Mouse (Mus musculus) testis, adult 2 months (tissue): ENCODE results near the gene Zbtb37.

Experiments used
- CTCF ChIP-seq: fragments of 200-500 bp; IDR thresholded peaks from 2 replicates; pipeline ENCODE4 v1.5.1; 2012; ENCODE audit warnings: low read depth, mild to moderate bottlenecking, inconsistent platforms, low read length, moderate library complexity; ENCODE audit not compliant: control insufficient read depth, insufficient read depth, insufficient replicate concordance
- POLR2A ChIP-seq: fragments of 200-500 bp; IDR thresholded peaks from 2 replicates; pipeline ENCODE4 v1.6.1; 2012; ENCODE audit warnings: low read depth, mild to moderate bottlenecking, inconsistent platforms, low read length, moderate library complexity; ENCODE audit not compliant: control insufficient read depth

GRCm38 (mm10) chr1:161027196-161027595 is 7.5 kb downstream of the Zbtb37 start:
- TF ChIP-seq CTCF (no peak), POLR2A (no peak)
